Mouse (Mus musculus): ENCODE data around the gene Nebl. TPM values are rescaled to one million over a fixed set of nuclear protein-coding genes. Genes with fewer than 3 reads are reported as not detected.

Nebl gene
- polyA plus RNA-seq, 1 experiment from 2014 or later: 0.45 TPM

DNA sequence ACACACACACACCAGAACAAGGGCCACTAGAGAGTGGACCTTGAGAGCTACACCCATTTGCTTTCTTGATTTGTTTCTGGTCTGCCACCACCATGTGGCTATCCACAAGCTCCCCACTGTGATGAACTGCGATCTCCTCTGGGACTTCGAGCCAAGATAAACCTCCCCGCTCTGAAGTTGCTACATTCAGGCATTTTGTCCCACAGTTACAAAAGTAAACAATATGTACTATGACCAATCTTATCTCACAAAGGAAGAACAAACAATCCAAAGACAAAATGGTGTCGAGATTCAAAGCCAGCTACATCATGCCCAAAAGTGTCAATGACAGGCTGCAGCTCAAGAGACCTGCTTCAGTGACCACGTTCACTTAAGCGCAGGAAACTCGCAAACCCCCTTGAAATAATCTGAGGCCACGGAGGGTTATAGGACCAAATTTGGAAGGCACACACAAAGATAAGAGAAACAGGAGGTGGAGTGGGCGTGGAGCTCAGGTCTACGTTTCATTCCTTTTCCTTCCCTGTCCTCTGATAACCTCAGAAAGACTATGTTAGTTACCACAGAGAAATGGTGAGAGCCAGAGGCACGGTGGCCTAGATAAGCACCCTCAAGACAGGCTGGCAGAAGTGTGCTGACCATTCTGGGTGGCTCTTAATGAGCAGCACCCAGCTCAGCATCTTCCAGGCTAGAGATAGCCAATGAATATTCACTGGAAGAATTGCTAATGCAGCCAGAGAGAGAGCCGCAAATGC lies 7.8 kb downstream of the Nebl start:
- Histone ChIP-seq H3K4me2 (ENCODE audit: low read depth, low read length) (no peak overlapping the region), H3K36me3 (replicated peaks; ENCODE audit: insufficient read depth, low read length) (no peaks in the 10 kb centered on the region), H3K27ac (ENCODE audit: low read depth) (no peak overlapping the region), H3K9ac (replicated peaks) (no peak overlapping the region), H3K27me3 (ENCODE audit: insufficient read depth, low read length) (0 out of 2 replicates have a peak, but pooled peaks cover under 1% of the 10 kb centered on the region), H3K4me1 (ENCODE audit: insufficient read depth) (no peaks in the 10 kb centered on the region), H3K4me3 (ENCODE audit: low read depth, low read length) (no peak overlapping the region), H3K9me3 (ENCODE audit: low read length) (no peaks in the 10 kb centered on the region)
- ATAC-seq (no peak; the same call in 1 of the 2 replicates), DNase-seq (no peak)
- TF ChIP-seq EP300 (IDR thresholded peaks at IDR 0.05; ENCODE audit: low read depth): no peak
- no peak for TF ChIP-seq CTCF (IDR thresholded peaks at IDR 0.05; ENCODE audit: low read depth)
- 39% methylated on average over 12 of the region's 12 CpGs for WGBS (ENCODE audit: insufficient replicate concordance)

DNA sequence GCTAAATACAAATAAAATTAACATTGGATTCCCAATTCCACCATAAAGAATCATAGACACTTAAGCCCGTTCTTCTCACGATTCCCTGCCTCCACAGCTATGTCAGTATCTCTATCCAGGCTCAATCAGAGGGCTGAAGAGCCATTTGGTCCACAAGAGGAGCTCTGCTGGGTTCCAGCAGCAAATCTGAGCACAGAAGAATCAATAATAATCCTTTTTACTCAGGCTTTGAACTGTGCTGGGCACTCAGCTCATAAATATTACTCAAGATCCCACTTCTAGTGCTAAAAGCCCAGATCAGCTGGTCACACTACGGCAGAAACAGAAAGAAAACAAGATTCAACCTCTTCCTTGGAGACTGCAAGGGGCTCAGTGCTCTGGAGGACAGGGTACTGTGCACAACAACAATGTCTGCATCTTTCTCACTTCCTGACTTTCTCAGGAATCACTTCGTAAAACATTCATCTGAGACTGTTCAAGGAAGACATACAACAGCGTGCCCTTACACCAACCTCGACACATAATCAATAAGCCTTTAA lies 10.0 kb downstream of the Nebl start:
- WGBS (ENCODE audit: insufficient replicate concordance): 55% methylated on average over 6 of the region's 6 CpGs
- H3K9ac ChIP-seq (replicated peaks): no peak overlapping the region
- no peaks in the 10 kb centered on the region for H3K9me3 ChIP-seq (ENCODE audit: low read length)
- no peaks in the 10 kb centered on the region for H3K36me3 ChIP-seq (replicated peaks; ENCODE audit: insufficient read depth, low read length)
- H3K27ac ChIP-seq (ENCODE audit: low read depth): no peak overlapping the region
- no peaks in the 10 kb centered on the region for H3K27me3 ChIP-seq (ENCODE audit: insufficient read depth, low read length)
- no peak overlapping the region for H3K4me3 ChIP-seq (ENCODE audit: low read depth, low read length)
- ATAC-seq (no peak), DNase-seq (no peak)
- no peaks in the 10 kb centered on the region for H3K4me1 ChIP-seq (ENCODE audit: insufficient read depth)
- H3K4me2 ChIP-seq (ENCODE audit: low read depth, low read length): no peak overlapping the region
- TF ChIP-seq EP300 (IDR thresholded peaks at IDR 0.05; ENCODE audit: low read depth): no peak
- TF ChIP-seq CTCF (IDR thresholded peaks at IDR 0.05; ENCODE audit: low read depth): no peak

DNA sequence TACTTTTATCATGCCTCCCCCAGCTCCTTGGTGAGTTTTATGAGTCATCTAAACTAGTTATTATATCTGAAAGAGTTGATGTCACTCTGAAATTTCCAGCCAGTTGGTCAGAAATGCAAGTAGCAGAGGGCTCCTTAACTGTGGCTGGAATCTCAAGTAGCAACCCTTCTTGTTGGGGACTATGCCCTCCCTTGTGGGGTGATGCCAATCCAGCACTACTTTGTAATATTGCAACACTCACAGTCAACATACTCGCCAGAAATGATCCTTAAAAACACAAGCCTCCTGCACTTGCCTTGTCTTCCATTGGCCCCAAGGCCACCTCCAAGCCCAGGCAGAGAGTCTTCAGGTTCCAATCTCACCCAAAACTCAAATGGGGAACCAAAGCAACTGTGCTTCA lies 13.0 kb downstream of the Nebl start:
- H3K4me3 ChIP-seq (ENCODE audit: low read depth, low read length): no peak overlapping the region
- DNase-seq (no peak), ATAC-seq (no peak)
- no peaks in the 10 kb centered on the region for H3K9me3 ChIP-seq (ENCODE audit: low read length)
- no peak overlapping the region for H3K27ac ChIP-seq (ENCODE audit: low read depth)
- no peaks in the 10 kb centered on the region for H3K27me3 ChIP-seq (ENCODE audit: insufficient read depth, low read length)
- TF ChIP-seq EP300 (IDR thresholded peaks at IDR 0.05; ENCODE audit: low read depth) (no peak), CTCF (IDR thresholded peaks at IDR 0.05; ENCODE audit: low read depth) (no peak)
- no peak overlapping the region for H3K4me2 ChIP-seq (ENCODE audit: low read depth, low read length)
- no peak overlapping the region for H3K9ac ChIP-seq (replicated peaks)
- WGBS (ENCODE audit: insufficient replicate concordance): 75% methylated on average over 1 of the region's 1 CpGs
- no peaks in the 10 kb centered on the region for H3K4me1 ChIP-seq (ENCODE audit: insufficient read depth)
- H3K36me3 ChIP-seq (replicated peaks; ENCODE audit: insufficient read depth, low read length): no peaks in the 10 kb centered on the region

DNA sequence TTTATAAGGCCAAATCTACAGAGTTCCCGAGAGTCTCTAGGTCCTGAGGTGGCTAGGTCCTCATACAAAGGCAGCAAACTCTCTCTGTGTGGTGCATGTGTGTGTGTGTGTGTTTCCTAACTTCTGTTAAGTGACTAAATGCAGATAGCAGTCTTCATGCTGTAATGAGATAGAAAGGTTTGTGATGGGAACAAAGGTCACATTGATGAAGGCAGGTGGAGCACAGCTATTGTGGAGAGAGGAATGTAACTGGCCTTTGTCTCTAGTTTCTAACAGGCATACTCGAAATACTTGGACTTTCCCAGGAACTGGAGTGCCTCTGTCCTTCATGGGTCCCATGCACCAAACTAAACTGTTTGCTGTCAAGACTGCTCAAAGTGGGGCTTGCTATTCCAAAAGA lies 14.1 kb downstream of the Nebl start:
- TF ChIP-seq EP300 (IDR thresholded peaks at IDR 0.05; ENCODE audit: low read depth) (no peak), CTCF (IDR thresholded peaks at IDR 0.05; ENCODE audit: low read depth) (no peak)
- H3K4me1 ChIP-seq (ENCODE audit: insufficient read depth): no peaks in the 10 kb centered on the region
- H3K4me3 ChIP-seq (ENCODE audit: low read depth, low read length): no peak overlapping the region
- ATAC-seq (no peak), DNase-seq (no peak)
- H3K9ac ChIP-seq (replicated peaks): no peak overlapping the region
- WGBS (ENCODE audit: insufficient replicate concordance): 52% methylated on average over 2 of the region's 2 CpGs
- H3K36me3 ChIP-seq (replicated peaks; ENCODE audit: insufficient read depth, low read length): no peaks in the 10 kb centered on the region
- H3K27ac ChIP-seq (ENCODE audit: low read depth): no peak overlapping the region
- no peaks in the 10 kb centered on the region for H3K27me3 ChIP-seq (ENCODE audit: insufficient read depth, low read length)
- no peaks in the 10 kb centered on the region for H3K9me3 ChIP-seq (ENCODE audit: low read length)
- no peak overlapping the region for H3K4me2 ChIP-seq (ENCODE audit: low read depth, low read length)

DNA sequence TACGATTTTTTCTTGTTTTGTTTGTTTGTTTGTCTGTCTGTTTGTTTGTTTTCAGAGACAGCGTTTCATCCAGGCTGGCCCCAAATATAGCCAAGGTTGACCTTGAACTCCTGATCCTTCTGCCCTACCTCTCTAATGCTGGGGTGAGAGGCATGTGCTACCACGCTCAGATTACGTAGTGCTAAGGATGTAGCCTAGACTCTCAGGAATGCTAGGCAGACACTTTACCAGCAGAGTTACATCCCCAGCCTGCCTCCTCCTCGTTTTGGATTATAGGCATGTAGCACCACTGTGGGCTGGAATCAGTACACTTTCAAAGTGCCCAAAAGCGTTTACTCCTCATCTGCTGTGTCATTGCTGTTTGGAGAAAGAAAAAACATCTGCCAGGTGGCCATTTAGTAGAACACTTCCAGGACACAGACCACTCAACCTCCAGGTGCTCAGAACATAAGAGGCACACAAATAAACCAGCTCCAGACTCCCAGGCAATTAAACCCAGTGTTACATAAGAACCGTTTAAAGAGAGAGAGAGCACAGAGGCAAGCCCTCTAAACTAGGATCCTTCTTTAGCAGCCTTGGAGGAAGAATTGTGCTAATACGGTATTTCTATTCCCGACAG lies 16.0 kb downstream of the Nebl start:
- Histone ChIP-seq H3K4me3 (ENCODE audit: low read depth, low read length) (no peak overlapping the region), H3K9ac (replicated peaks) (no peak overlapping the region), H3K27ac (ENCODE audit: low read depth) (no peak overlapping the region), H3K27me3 (ENCODE audit: insufficient read depth, low read length) (no peaks in the 10 kb centered on the region), H3K4me1 (ENCODE audit: insufficient read depth) (no peaks in the 10 kb centered on the region), H3K9me3 (ENCODE audit: low read length) (no peaks in the 10 kb centered on the region), H3K4me2 (ENCODE audit: low read depth, low read length) (no peak overlapping the region), H3K36me3 (replicated peaks; ENCODE audit: insufficient read depth, low read length) (no peaks in the 10 kb centered on the region)
- no peak for TF ChIP-seq CTCF (IDR thresholded peaks at IDR 0.05; ENCODE audit: low read depth)
- TF ChIP-seq EP300 (IDR thresholded peaks at IDR 0.05; ENCODE audit: low read depth): no peak
- WGBS (ENCODE audit: insufficient replicate concordance): 68% methylated on average over 9 of the region's 9 CpGs
- no peak for DNase-seq
- ATAC-seq: no peak

DNA sequence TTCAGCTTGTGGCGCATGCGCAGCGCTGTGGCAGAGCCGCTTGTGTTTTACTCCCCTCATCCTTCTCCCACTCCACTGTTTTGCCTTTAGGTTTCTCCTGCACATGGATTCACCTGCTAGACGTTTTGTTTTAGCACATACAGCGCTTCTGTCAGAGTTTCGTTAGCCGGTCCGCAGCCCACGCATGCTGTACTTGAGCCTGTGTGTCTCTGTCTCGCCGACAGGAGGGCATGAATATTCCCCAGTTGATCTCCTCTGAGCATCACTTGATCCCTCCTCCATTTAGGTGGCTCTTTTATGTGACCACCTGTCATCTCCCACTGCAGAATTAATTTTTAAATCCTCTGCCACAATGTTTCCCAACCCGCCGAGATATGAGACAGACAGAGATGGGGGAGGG lies 16.6 kb downstream of the Nebl start:
- no peaks in the 10 kb centered on the region for H3K36me3 ChIP-seq (replicated peaks; ENCODE audit: insufficient read depth, low read length)
- H3K9ac ChIP-seq (replicated peaks): no peak overlapping the region
- no peaks in the 10 kb centered on the region for H3K9me3 ChIP-seq (ENCODE audit: low read length)
- DNase-seq: no peak
- TF ChIP-seq CTCF (IDR thresholded peaks at IDR 0.05; ENCODE audit: low read depth) (no peak), EP300 (IDR thresholded peaks at IDR 0.05; ENCODE audit: low read depth) (no peak)
- ATAC-seq: no peak
- whole genome bisulfite sequencing (ENCODE audit: insufficient replicate concordance): 86% methylated on average over 14 of the region's 14 CpGs
- no peaks in the 10 kb centered on the region for H3K4me1 ChIP-seq (ENCODE audit: insufficient read depth)
- no peak overlapping the region for H3K4me3 ChIP-seq (ENCODE audit: low read depth, low read length)
- H3K27ac ChIP-seq (ENCODE audit: low read depth): no peak overlapping the region
- no peaks in the 10 kb centered on the region for H3K27me3 ChIP-seq (ENCODE audit: insufficient read depth, low read length)
- no peak overlapping the region for H3K4me2 ChIP-seq (ENCODE audit: low read depth, low read length)

All from liver, postnatal 0 days (tissue).